ENCODE assay signal across 9 mouse cellular contexts in the genomic region with DNA sequence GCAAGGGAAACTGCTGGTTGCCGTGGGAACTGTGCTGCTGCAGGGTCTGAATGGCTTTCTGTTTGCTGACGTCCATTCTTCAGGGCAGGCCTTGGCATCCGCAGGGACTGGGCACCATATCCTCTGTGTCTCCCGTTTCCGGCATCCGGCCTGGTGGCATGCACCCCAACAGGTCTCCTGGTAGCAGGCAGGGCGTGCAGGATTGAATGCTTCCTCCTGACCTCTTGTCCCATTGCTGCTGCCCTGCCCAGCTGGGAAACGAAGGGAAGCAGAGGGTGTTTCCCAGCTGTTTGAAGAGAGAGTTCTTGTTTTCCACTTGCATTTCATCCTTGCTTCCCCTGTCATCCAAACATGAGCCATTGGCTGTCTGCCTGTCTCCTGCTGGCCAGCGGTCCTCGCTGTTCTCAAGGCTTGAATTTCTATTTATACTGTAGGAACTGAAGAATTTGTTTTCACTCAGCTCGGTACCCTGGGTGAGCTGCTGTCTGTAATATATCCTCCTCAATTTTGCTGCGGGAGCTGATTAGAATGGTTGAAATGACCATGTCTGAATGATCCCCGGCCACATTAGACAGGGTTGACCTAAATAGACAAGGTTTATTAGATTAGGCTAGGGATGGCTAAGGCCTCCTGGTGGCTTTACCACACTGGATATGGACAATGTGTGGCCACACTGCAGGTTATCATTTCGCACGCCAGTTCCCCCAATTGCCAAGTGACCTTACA.
DNase-seq lines count a peak whose midpoint lies in the region; ATAC-seq lines count a peak whose summit lies in the region.
"Had no signal": no experiment of that assay in that cellular context is flagged by ENCODE, and none has a peak within 500 bp of the region (broad histone marks: within the 10 kb centered on the region; RNA-seq: fewer than 3 reads in every experiment).

No protein-coding gene starts in this region.

- H3K27ac ChIP-seq in forebrain, embryonic 15.5 days (replicated peaks) = peak overlapping the region; percentile 38
- H3K27ac ChIP-seq in forebrain, embryonic 11.5 days (ENCODE audit: low read depth, low read length) = no peak overlapping the region
- peak overlapping the region; percentile 54 for H3K27ac ChIP-seq in intestine, embryonic 16.5 days (ENCODE audit: low read length)
- peak overlapping the region; percentile 61 for H3K27ac ChIP-seq in midbrain, embryonic 15.5 days

- no peak for DNase-seq in forebrain, embryonic 11.5 days (ENCODE audit: low spot score)
- DNase-seq in cerebellum, postnatal 25 days = peak; percentile 61 to 68
- peak; percentile 86 for DNase-seq in gastrocnemius, postnatal 25 days
- DNase-seq in left cerebral cortex, adult 18-20 months (ENCODE audit: low spot score in 2 of 2) = peak; percentile 48 to 70
- DNase-seq in testis, postnatal 14 days (ENCODE audit: low spot score) = peak; percentile 71

- no peak overlapping the region for H3K4me2 ChIP-seq in forebrain, embryonic 15.5 days (replicated peaks)
- no peak overlapping the region for H3K4me2 ChIP-seq in forebrain, embryonic 11.5 days (ENCODE audit: low read depth, low read length, severe bottlenecking)
- H3K4me2 ChIP-seq in intestine, embryonic 16.5 days (ENCODE audit: low read depth, low read length) = 0 out of 2 replicates have a peak overlapping the region, but pooled peaks have one; percentile 6
- H3K4me2 ChIP-seq in midbrain, embryonic 15.5 days = peak overlapping the region; percentile 29; the same call in 1 of the 2 replicates

- ATAC-seq in forebrain, embryonic 15.5 days (replicated peaks) = peak; percentile 80
- ATAC-seq in forebrain, embryonic 11.5 days (replicated peaks; ENCODE audit: low FRiP score) = no peak
- ATAC-seq in intestine, embryonic 16.5 days = peak; percentile 62
- ATAC-seq in midbrain, embryonic 15.5 days (replicated peaks) = peak; percentile 88

- H3K4me1 ChIP-seq in forebrain, embryonic 15.5 days = peaks cover 9% of the 10 kb centered on the region
- no peaks in the 10 kb centered on the region for H3K4me1 ChIP-seq in forebrain, embryonic 11.5 days (replicated peaks; ENCODE audit: control insufficient read depth, insufficient read depth, low read length)
- H3K4me1 ChIP-seq in intestine, embryonic 16.5 days (ENCODE audit: control insufficient read depth, insufficient read depth, low read length) = peaks cover 6% of the 10 kb centered on the region; the same call in 1 of the 2 replicates
- peaks cover 11% of the 10 kb centered on the region; the same call in 1 of the 2 replicates for H3K4me1 ChIP-seq in midbrain, embryonic 15.5 days

- WGBS in forebrain, embryonic 15.5 days = 45% methylated on average over 15 of the region's 15 CpGs
- 53% methylated on average over 15 of the region's 15 CpGs for WGBS in forebrain, embryonic 11.5 days
- WGBS in intestine, embryonic 16.5 days = 46% methylated on average over 15 of the region's 15 CpGs
- 29% methylated on average over 15 of the region's 15 CpGs for WGBS in midbrain, embryonic 15.5 days

- no peaks in the 10 kb centered on the region for H3K9me3 ChIP-seq in forebrain, embryonic 15.5 days
- H3K9me3 ChIP-seq in forebrain, embryonic 11.5 days (ENCODE audit: control insufficient read depth, low read length) = no peaks in the 10 kb centered on the region
- H3K9me3 ChIP-seq in intestine, embryonic 16.5 days (ENCODE audit: control insufficient read depth, low read length) = no peaks in the 10 kb centered on the region
- H3K9me3 ChIP-seq in midbrain, embryonic 15.5 days = no peaks in the 10 kb centered on the region

- H3K36me3 ChIP-seq in forebrain, embryonic 15.5 days = no peaks in the 10 kb centered on the region
- H3K36me3 ChIP-seq in forebrain, embryonic 11.5 days (ENCODE audit: control insufficient read depth, insufficient read depth, low read length) = no peaks in the 10 kb centered on the region
- H3K36me3 ChIP-seq in intestine, embryonic 16.5 days (ENCODE audit: control insufficient read depth, insufficient read depth, low read length) = no peaks in the 10 kb centered on the region
- H3K36me3 ChIP-seq in midbrain, embryonic 15.5 days (replicated peaks) = no peaks in the 10 kb centered on the region

- H3K9ac ChIP-seq in forebrain, embryonic 15.5 days (replicated peaks) = no peak overlapping the region
- no peak overlapping the region for H3K9ac ChIP-seq in forebrain, embryonic 11.5 days (ENCODE audit: low read length)
- H3K9ac ChIP-seq in intestine, embryonic 16.5 days (ENCODE audit: low read depth, low read length) = no peak overlapping the region
- H3K9ac ChIP-seq in midbrain, embryonic 15.5 days = no peak overlapping the region

- H3K27me3 ChIP-seq in forebrain, embryonic 15.5 days = no peaks in the 10 kb centered on the region
- H3K27me3 ChIP-seq in forebrain, embryonic 11.5 days (ENCODE audit: control insufficient read depth, insufficient read depth, low read length) = no peaks in the 10 kb centered on the region
- no peaks in the 10 kb centered on the region for H3K27me3 ChIP-seq in intestine, embryonic 16.5 days (replicated peaks; ENCODE audit: control insufficient read depth, insufficient read depth, low read length)
- no peaks in the 10 kb centered on the region for H3K27me3 ChIP-seq in midbrain, embryonic 15.5 days (replicated peaks)

- H3K4me3 ChIP-seq in forebrain, embryonic 15.5 days = no peak overlapping the region
- no peak overlapping the region for H3K4me3 ChIP-seq in forebrain, embryonic 11.5 days (ENCODE audit: low read depth, low read length)
- no peak overlapping the region for H3K4me3 ChIP-seq in intestine, embryonic 16.5 days (ENCODE audit: low read length)
- H3K4me3 ChIP-seq in midbrain, embryonic 15.5 days = no peak overlapping the region
- H3K4me3 ChIP-seq: myocyte had no signal

Comparison
In these comparisons a context has a peak if more than half of its experiments do, and no peak if none do; other contexts are left out.
1. H3K4me2 ChIP-seq: peak in intestine, embryonic 16.5 days (single experiment) and midbrain, embryonic 15.5 days (single experiment); none in forebrain, embryonic 15.5 days (single experiment) and forebrain, embryonic 11.5 days (single experiment).